Mouse (Mus musculus) embryonic facial prominence, embryonic 11.5 days (tissue): ENCODE measurements around the gene 4933411K16Rik. TPM values are rescaled to one million over a fixed set of nuclear protein-coding genes. Genes with fewer than 3 reads are reported as not detected.

Source experiments
- ATAC-seq: fragments of 200-750 bp; cut with Nextera tagmentation; replicated peaks from 2 replicates; pipeline ENCODE4 v1.8.0; 2017; ENCODE audit warnings: low read depth; ENCODE audit not compliant: insufficient number of reproducible peaks, low FRiP score, low TSS enrichment
- DNase-seq: peaks from one replicate; pipeline ENCODE4 v3.0.0-alpha.2; 2015; ENCODE audit warnings: low spot score
- H3K27ac ChIP-seq: fragments of 300-500 bp; sonication (generic); replicated peaks from 2 replicates; pipeline ENCODE4 v1.5.1; 2014; ENCODE audit warnings: mild to moderate bottlenecking, low read depth, low read length, control low read depth
- H3K27me3 ChIP-seq: fragments of 300-500 bp; sonication (generic); 2 replicates; pipeline ENCODE4 v1.6.1; 2014; ENCODE audit warnings: mild to moderate bottlenecking, low read length, moderate library complexity, mixed read lengths; ENCODE audit not compliant: control insufficient read depth, insufficient read depth
- H3K36me3 ChIP-seq: fragments of 300-500 bp; sonication (generic); replicated peaks from 2 replicates; pipeline ENCODE4 v1.6.1; 2014; ENCODE audit warnings: low read depth, mild to moderate bottlenecking, low read length, moderate library complexity, mixed read lengths; ENCODE audit not compliant: control insufficient read depth, insufficient read depth
- H3K4me1 ChIP-seq: fragments of 300-500 bp; sonication (generic); 2 replicates; pipeline ENCODE4 v1.6.1; 2014; ENCODE audit warnings: low read length, mixed read lengths; ENCODE audit not compliant: control insufficient read depth, insufficient read depth
- H3K4me2 ChIP-seq: fragments of 300-500 bp; sonication (generic); 2 replicates; pipeline ENCODE4 v1.6.1; 2014; ENCODE audit warnings: low read depth, mild to moderate bottlenecking, control low read depth, low read length, moderate library complexity
- H3K4me3 ChIP-seq: fragments of 300-500 bp; sonication (generic); 2 replicates; pipeline ENCODE4 v1.5.1; 2014; ENCODE audit warnings: low read depth, low read length, control low read depth
- H3K9ac ChIP-seq: fragments of 300-500 bp; sonication (generic); replicated peaks from 2 replicates; pipeline ENCODE4 v1.6.1; 2014; ENCODE audit warnings: mild to moderate bottlenecking, control low read depth, low read length
- H3K9me3 ChIP-seq: fragments of 300-500 bp; sonication (generic); replicated peaks from 2 replicates; pipeline ENCODE4 v1.6.1; 2016; ENCODE audit warnings: mild to moderate bottlenecking, low read length, inconsistent platforms, mixed read lengths; ENCODE audit not compliant: control insufficient read depth
- WGBS: fragments of 180-500 bp; shearing (Covaris S2); extraction: QIAGEN DNeasy Blood & Tissue Kit; methylation state at CpG from one replicate; pipeline ENCODE4 v1.1.7; 2014; 5-methylcytosine and 5-hydroxymethylcytosine counted together
- polyA plus RNA-seq: library from polyadenylated mRNA; unstranded; fragments of >200 nt; fragmentation: Nextera tagmentation; extraction: Ambion mirVana; gene quantifications from 2 replicates; pipeline ENCODE4 v1.2.1, GENCODE M21; 2014

4933411K16Rik gene
- polyA plus RNA-seq, 1 experiment from 2014 or later = not detected

GRCm38 (mm10) chr19:42086166-42086565, 34.1 kb downstream of the 4933411K16Rik start, which contains the start of gene Morn4:
Gene Morn4, minus strand, starts transcription at chr19:42086357.
- peak; percentile 88 for ATAC-seq
- Histone ChIP-seq H3K4me2 (peak within 1 kb of the TSS; percentile 72), H3K4me3 (peak within 1 kb of the TSS; percentile 60), H3K9ac (peak within 1 kb of the TSS; percentile 51), H3K36me3 (no peaks in the 10 kb centered on the region), H3K27me3 (no peaks in the 10 kb centered on the region), H3K4me1 (peaks cover under 1% of the 10 kb centered on the region; the same call in 1 of the 2 replicates), H3K27ac (no peak within 1 kb of the TSS), H3K9me3 (no peaks in the 10 kb centered on the region)
- peak; percentile 95 for DNase-seq
- WGBS = under 1% methylated on average over 21 of the region's 21 CpGs

- peak overlapping the region; percentile 2 for H3K4me3 ChIP-seq
Measured at GRCm38 (mm10) chr19:42089103-42089747, 37.2 kb downstream of the 4933411K16Rik start.

DNA sequence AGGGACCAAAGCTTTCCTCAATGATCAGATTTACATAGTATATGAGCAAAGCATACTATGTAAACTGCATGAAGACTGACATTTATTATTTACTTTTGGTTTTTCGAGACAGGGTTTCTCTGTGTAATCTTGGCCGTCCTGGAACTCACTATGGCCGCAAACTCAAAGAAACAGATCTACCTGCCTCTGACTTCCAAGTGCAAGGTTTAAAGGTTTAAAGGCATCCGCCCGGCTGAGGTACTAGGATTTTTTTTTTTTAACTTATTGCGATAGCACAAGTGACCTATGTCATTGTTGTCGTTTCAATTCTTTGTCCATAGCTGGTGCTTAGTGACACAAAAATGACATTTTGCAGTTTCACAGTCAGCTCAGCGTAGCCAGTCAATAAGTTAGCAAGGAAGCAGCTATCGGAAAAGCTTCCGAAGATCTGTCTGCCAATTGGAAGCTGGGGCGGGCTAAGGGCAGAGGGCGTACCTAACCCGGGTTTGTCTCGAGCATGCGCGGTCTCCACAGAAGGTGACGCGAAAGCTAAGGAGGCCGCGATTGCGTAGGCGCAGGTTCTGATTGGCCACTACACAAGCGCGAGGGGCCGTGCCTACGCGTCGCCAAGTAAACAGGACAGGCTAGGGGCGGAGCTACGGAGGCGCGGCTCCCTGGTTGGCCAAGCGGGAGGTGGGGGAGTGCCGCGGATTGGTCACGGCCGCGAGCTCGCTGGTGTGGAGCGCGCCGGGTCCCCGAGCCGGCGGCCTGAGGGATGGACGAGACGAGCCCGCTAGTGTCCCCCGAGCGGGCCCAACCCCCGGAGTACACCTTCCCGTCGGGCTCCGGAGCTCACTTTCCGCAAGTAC, 37.9 kb downstream of the 4933411K16Rik start, which contains the start of gene Pi4k2a:
Gene Pi4k2a (plus strand): TSS at position 723 of the 848 bp plus-strand sequence.
- Histone ChIP-seq H3K9ac (peak within 1 kb of the TSS; percentile 82), H3K4me3 (peak within 1 kb of the TSS; percentile 97), H3K27me3 (no peaks in the 10 kb centered on the region), H3K4me1 (peaks cover 4% of the 10 kb centered on the region; the same call in 1 of the 2 replicates), H3K4me2 (peak within 1 kb of the TSS; percentile 82), H3K9me3 (no peaks in the 10 kb centered on the region), H3K27ac (peak within 1 kb of the TSS; percentile 62), H3K36me3 (no peaks in the 10 kb centered on the region)
- peak; percentile 99 for DNase-seq
- peak; percentile 96 for ATAC-seq
- WGBS = under 1% methylated on average over 54 of the region's 55 CpGs

More at GRCm38 (mm10) chr19:42089103-42089747, 37.2 kb downstream of the 4933411K16Rik start:
- Histone ChIP-seq H3K4me2 (peak overlapping the region; percentile 0; the same call in 1 of the 2 replicates), H3K27me3 (no peaks in the 10 kb centered on the region), H3K9me3 (no peaks in the 10 kb centered on the region), H3K36me3 (no peaks in the 10 kb centered on the region), H3K27ac (peak overlapping the region; percentile 3; the same call in 1 of the 2 replicates), H3K9ac (no peak overlapping the region), H3K4me1 (peaks cover 4% of the 10 kb centered on the region; the same call in 1 of the 2 replicates)
- DNase-seq (peak; percentile 64), ATAC-seq (no peak)
- WGBS = 25% methylated on average over 14 of the region's 14 CpGs

- H3K4me2 ChIP-seq = peak overlapping the region; percentile 82
- peak overlapping the region; percentile 62 for H3K27ac ChIP-seq
- DNase-seq (peak; percentile 42), ATAC-seq (peak; percentile 79)
- WGBS = under 1% methylated on average over 52 of the region's 52 CpGs
- H3K9me3 ChIP-seq = no peaks in the 10 kb centered on the region
- H3K9ac ChIP-seq = peak overlapping the region; percentile 82
- no peaks in the 10 kb centered on the region for H3K36me3 ChIP-seq
- peak overlapping the region; percentile 97 for H3K4me3 ChIP-seq
- H3K4me1 ChIP-seq = peaks cover 4% of the 10 kb centered on the region; the same call in 1 of the 2 replicates
- H3K27me3 ChIP-seq = no peaks in the 10 kb centered on the region
Measured at GRCm38 (mm10) chr19:42090637-42091141, 38.6 kb downstream of the 4933411K16Rik start.

GRCm38 (mm10) chr19:42099406-42099805, 47.4 kb downstream of the 4933411K16Rik start:
- 79% methylated on average over 3 of the region's 3 CpGs for WGBS
- Histone ChIP-seq H3K27ac (no peak overlapping the region), H3K9ac (no peak overlapping the region), H3K36me3 (no peaks in the 10 kb centered on the region), H3K27me3 (no peaks in the 10 kb centered on the region), H3K4me2 (no peak overlapping the region), H3K4me3 (no peak overlapping the region), H3K4me1 (no peaks in the 10 kb centered on the region), H3K9me3 (no peaks in the 10 kb centered on the region)
- ATAC-seq (no peak), DNase-seq (no peak)

Other genes with a start within 250 kb of the 4933411K16Rik start
- 7.9 and 8.7 TPM in 2 replicates for gene Frat1, start 222.3 kb upstream of the 4933411K16Rik start, polyA plus RNA-seq
- 5.1 and 5.3 TPM in 2 replicates for gene Frat2, start 204.1 kb upstream of the 4933411K16Rik start, polyA plus RNA-seq
- gene Rrp12, start 156.1 kb upstream of the 4933411K16Rik start, polyA plus RNA-seq = 14.0 and 14.5 TPM in 2 replicates
- gene Pgam1, start 140.3 kb upstream of the 4933411K16Rik start, polyA plus RNA-seq = 787 and 839 TPM in 2 replicates
- gene Exosc1, start 118.8 kb upstream of the 4933411K16Rik start, polyA plus RNA-seq = 80.3 and 82.4 TPM in 2 replicates
- gene Zdhhc16, start 118.8 kb upstream of the 4933411K16Rik start, polyA plus RNA-seq = 64.0 and 71.1 TPM in 2 replicates
- gene Mms19, start 71.1 kb upstream of the 4933411K16Rik start, polyA plus RNA-seq = 37.8 and 39.1 TPM in 2 replicates
- 7.1 and 8.8 TPM in 2 replicates for gene Ubtd1, start 70.5 kb upstream of the 4933411K16Rik start, polyA plus RNA-seq
- gene Ankrd2, start 16.2 kb upstream of the 4933411K16Rik start, polyA plus RNA-seq = not detected in 2 replicates
- 1.1 and 1.2 TPM in 2 replicates for gene Hoga1, start 6.6 kb upstream of the 4933411K16Rik start, polyA plus RNA-seq
- 42.8 and 48.9 TPM in 2 replicates for gene Morn4, start 34.1 kb downstream of the 4933411K16Rik start, polyA plus RNA-seq
- 22.4 and 24.3 TPM in 2 replicates for gene Pi4k2a, start 38.2 kb downstream of the 4933411K16Rik start, polyA plus RNA-seq
- gene Avpi1, start 76.8 kb downstream of the 4933411K16Rik start, polyA plus RNA-seq = 22.1 and 22.9 TPM in 2 replicates
- 10.9 and 16.6 TPM in 2 replicates for gene Marveld1, start 95.2 kb downstream of the 4933411K16Rik start, polyA plus RNA-seq
- gene Zfyve27, start 111.7 kb downstream of the 4933411K16Rik start, polyA plus RNA-seq = 10.2 and 14.0 TPM in 2 replicates
- gene Sfrp5, start 150.0 kb downstream of the 4933411K16Rik start, polyA plus RNA-seq = 0.64 and 1.2 TPM in 2 replicates
- gene Golga7b, start 195.3 kb downstream of the 4933411K16Rik start, polyA plus RNA-seq = 0.73 and 1.2 TPM in 2 replicates